11 mouse cellular contexts compared by ENCODE assay signal in genomic region chr13:5822586-5822985, GRCm38 (mm10). TPM values are rescaled to one million over a fixed set of nuclear protein-coding genes. Genes with fewer than 3 reads are reported as not detected.
DNase-seq lines count a peak whose midpoint lies in the region; ATAC-seq and TF ChIP-seq lines count a peak whose summit lies in the region.
"Had no signal": no experiment of that assay in that cellular context is flagged by ENCODE, and none has a peak within 500 bp of the region (broad histone marks: within the 10 kb centered on the region; RNA-seq: fewer than 3 reads in every experiment).

No protein-coding gene starts in this region.

- H3K27me3 ChIP-seq in heart, embryonic 15.5 days: no peaks in the 10 kb centered on the region
- no peaks in the 10 kb centered on the region for H3K27me3 ChIP-seq in lung, embryonic 16.5 days (ENCODE audit: control insufficient read depth, insufficient read depth, low read depth, low read length)
- H3K27me3 ChIP-seq in stomach, postnatal 0 days (ENCODE audit: control insufficient read depth, insufficient read depth, low read length): no peaks in the 10 kb centered on the region

- no peak for DNase-seq in heart, postnatal 25 days (ENCODE audit: low spot score)
- DNase-seq in lung, adult 18-20 months: peak; percentile 21 to 48
- no peak for DNase-seq in lung, postnatal 14 days
- peak; percentile 33 for DNase-seq in stomach, postnatal 0 days (ENCODE audit: low spot score)
- no peak for DNase-seq in thymus, adult 18-20 months
- DNase-seq: adrenal gland, postnatal 25 days; cerebellum, postnatal 14 days had no signal

- H3K36me3 ChIP-seq in heart, embryonic 15.5 days: no peaks in the 10 kb centered on the region
- H3K36me3 ChIP-seq in lung, embryonic 16.5 days (ENCODE audit: control insufficient read depth, insufficient read depth, low read length): no peaks in the 10 kb centered on the region
- no peaks in the 10 kb centered on the region for H3K36me3 ChIP-seq in stomach, postnatal 0 days (ENCODE audit: control insufficient read depth, insufficient read depth, low read length)

- 0 out of 2 replicates have a peak, but pooled peaks have one; percentile 49 for ATAC-seq in heart, embryonic 15.5 days (replicated peaks; ENCODE audit: insufficient number of reproducible peaks, insufficient read depth, low FRiP score, low read depth)
- peak; percentile 68 for ATAC-seq in lung, embryonic 16.5 days (ENCODE audit: low read depth)
- peak; percentile 83 for ATAC-seq in stomach, postnatal 0 days (ENCODE audit: low FRiP score, low TSS enrichment)
- ATAC-seq: hindbrain, postnatal 0 days had no signal

- peaks cover 17% of the 10 kb centered on the region for H3K4me1 ChIP-seq in heart, embryonic 15.5 days (replicated peaks)
- peaks cover 12% of the 10 kb centered on the region for H3K4me1 ChIP-seq in lung, embryonic 16.5 days (replicated peaks; ENCODE audit: control insufficient read depth, insufficient read depth, low read length)
- no peaks in the 10 kb centered on the region for H3K4me1 ChIP-seq in stomach, postnatal 0 days (replicated peaks; ENCODE audit: control insufficient read depth, insufficient read depth)

- WGBS in heart, embryonic 15.5 days: 56% methylated on average over 11 of the region's 11 CpGs
- WGBS in lung, embryonic 16.5 days: 12% methylated on average over 11 of the region's 11 CpGs
- 11% methylated on average over 11 of the region's 11 CpGs for WGBS in stomach, postnatal 0 days

- intact Hi-C loops in heart, postnatal 25 days (cut with DNase I): no loop called here

- TF ChIP-seq CTCF in stomach, postnatal 0 days (IDR thresholded peaks at IDR 0.05; ENCODE audit: low read depth): no peak

- peak overlapping the region; percentile 40; the same call in 1 of the 2 replicates for H3K4me2 ChIP-seq in heart, embryonic 15.5 days
- peak overlapping the region; percentile 34 for H3K4me2 ChIP-seq in lung, embryonic 16.5 days (ENCODE audit: low read depth, low read length)
- peak overlapping the region; percentile 35 for H3K4me2 ChIP-seq in stomach, postnatal 0 days (replicated peaks; ENCODE audit: low read depth)

- H3K9me3 ChIP-seq in heart, embryonic 15.5 days (replicated peaks): no peaks in the 10 kb centered on the region
- no peaks in the 10 kb centered on the region for H3K9me3 ChIP-seq in lung, embryonic 16.5 days (ENCODE audit: control insufficient read depth, low read length)
- H3K9me3 ChIP-seq in stomach, postnatal 0 days (ENCODE audit: control insufficient read depth, low read length): no peaks in the 10 kb centered on the region

- no peak for TF ChIP-seq EP300 in stomach, postnatal 0 days (optimal IDR thresholded peaks at IDR 0.05)

- H3K4me3 ChIP-seq in heart, embryonic 15.5 days: no peak overlapping the region
- H3K4me3 ChIP-seq in lung, embryonic 16.5 days (ENCODE audit: low read length): no peak overlapping the region
- no peak overlapping the region for H3K4me3 ChIP-seq in stomach, postnatal 0 days (ENCODE audit: low read depth, low read length)
- H3K4me3 ChIP-seq: left cerebral cortex, adult 2 months had no signal

- H3K9ac ChIP-seq in heart, embryonic 15.5 days: no peak overlapping the region
- H3K9ac ChIP-seq in lung, embryonic 16.5 days (ENCODE audit: low read length): no peak overlapping the region
- no peak overlapping the region for H3K9ac ChIP-seq in stomach, postnatal 0 days (ENCODE audit: low read length)

- H3K27ac ChIP-seq in heart, embryonic 15.5 days: 0 out of 2 replicates have a peak overlapping the region, but pooled peaks have one; percentile 37
- no peak overlapping the region for H3K27ac ChIP-seq in lung, embryonic 16.5 days (ENCODE audit: low read length)
- no peak overlapping the region for H3K27ac ChIP-seq in stomach, postnatal 0 days (replicated peaks)
- H3K27ac ChIP-seq: hindbrain, postnatal 0 days; left cerebral cortex, adult 2 months had no signal

RNA-seq across cellular contexts. Expression of gene Klf6, which starts 38.7 kb away (rescaled TPM):
- polyA plus RNA-seq in heart, embryonic 15.5 days (2015; fragmentation: Nextera tagmentation; extraction: Ambion mirVana): 75.0 and 80.9 TPM in 2 replicates
- total RNA-seq in heart, postnatal 25 days (2021): 10 to 100 TPM; 47.7 to 55.1 TPM
- 86.9 and 95.5 TPM in 2 replicates for polyA plus RNA-seq in lung, embryonic 16.5 days (2015; fragmentation: Nextera tagmentation; extraction: Ambion mirVana)
- 116 and 127 TPM in 2 replicates for polyA plus RNA-seq in stomach, postnatal 0 days (2015; fragmentation: Nextera tagmentation; extraction: Ambion mirVana)

Comparison
In these comparisons a context has a peak if more than half of its experiments do, and no peak if none do; other contexts are left out.
1. DNase-seq: peak in lung, adult 18-20 months (2 of 2) and stomach, postnatal 0 days (single experiment); none in heart, postnatal 25 days (single experiment), lung, postnatal 14 days (single experiment) and thymus, adult 18-20 months (0 of 2).
2. Peak in every context shown above with its lines, with median percentiles within 50 percentile points of each other: ATAC-seq and H3K4me2 ChIP-seq.